19 mouse cellular contexts compared by ENCODE assay signal in genomic region chr7:25576793-25577437, GRCm38 (mm10). TPM values are rescaled to one million over a fixed set of nuclear protein-coding genes. Genes with fewer than 3 reads are reported as not detected.
DNase-seq lines count a peak whose midpoint lies in the region; ATAC-seq and TF ChIP-seq lines count a peak whose summit lies in the region.
"Not testable (repeated sequence)": the region's sequence is repeated elsewhere in the genome, so short reads cannot be mapped to it uniquely, and the experiment has no call there.
"Had no signal": no experiment of that assay in that cellular context is flagged by ENCODE, and none has a peak within 500 bp of the region (broad histone marks: within the 10 kb centered on the region; RNA-seq: fewer than 3 reads in every experiment).

No protein-coding gene starts in this region.

- WGBS in kidney, embryonic 14.5 days, result 40% methylated on average over 12 of the region's 14 CpGs
- WGBS in liver, postnatal 0 days (ENCODE audit: insufficient replicate concordance), result 59% methylated on average over 12 of the region's 14 CpGs
- WGBS in spleen, adult 2 months, result 21% methylated on average over 14 of the region's 14 CpGs
- 55% methylated on average over 14 of the region's 14 CpGs for WGBS in thymus, adult 2 months

- TF ChIP-seq CTCF in liver, postnatal 0 days (IDR thresholded peaks at IDR 0.05; ENCODE audit: low read depth); spleen, adult 2 months (IDR thresholded peaks at IDR 0.05; ENCODE audit: extremely low read depth, insufficient read depth, insufficient read length, insufficient replicate concordance); thymus, adult 2 months (IDR thresholded peaks at IDR 0.05; ENCODE audit: borderline replicate concordance, control insufficient read depth, extremely low read depth, insufficient read depth, low read length, poor library complexity): not testable (repeated sequence)

- H3K9me3 ChIP-seq in kidney, embryonic 14.5 days (ENCODE audit: control insufficient read depth, low read length); liver, postnatal 0 days (ENCODE audit: low read length): not testable (repeated sequence)

- not testable (repeated sequence) for TF ChIP-seq POLR2A in spleen, adult 2 months (IDR thresholded peaks at IDR 0.05; ENCODE audit: low read depth, low read length); thymus, adult 2 months (IDR thresholded peaks at IDR 0.05; ENCODE audit: control insufficient read depth, extremely low read depth, insufficient read depth, low read length, poor library complexity)

- not testable (repeated sequence) for H3K27me3 ChIP-seq in kidney, embryonic 14.5 days (ENCODE audit: control insufficient read depth, insufficient read depth, low read length); liver, postnatal 0 days (ENCODE audit: insufficient read depth, low read length); spleen, adult 2 months (ENCODE audit: control insufficient read depth, insufficient read depth, low read length); thymus, adult 2 months (ENCODE audit: control insufficient read depth, insufficient read depth, low read length)

- H3K4me2 ChIP-seq in kidney, embryonic 14.5 days (replicated peaks; ENCODE audit: low read depth, low read length); liver, postnatal 0 days (ENCODE audit: low read depth, low read length): not testable (repeated sequence)

- H3K4me3 ChIP-seq in kidney, embryonic 14.5 days (ENCODE audit: low read length); liver, postnatal 0 days (ENCODE audit: low read depth, low read length); spleen, adult 2 months (ENCODE audit: extremely low read depth, insufficient read depth, insufficient read length); thymus, adult 2 months (ENCODE audit: control insufficient read depth, insufficient read depth, low read length): not testable (repeated sequence)

- peak overlapping the region; percentile 65; the same call in 1 of the 2 replicates for H3K27ac ChIP-seq in kidney, embryonic 14.5 days (ENCODE audit: low read depth, low read length)
- H3K27ac ChIP-seq in liver, postnatal 0 days (ENCODE audit: low read depth), result peak overlapping the region; percentile 64
- peak overlapping the region; percentile 96 for H3K27ac ChIP-seq in spleen, adult 2 months (ENCODE audit: insufficient read depth, low read length)
- H3K27ac ChIP-seq in thymus, adult 2 months (ENCODE audit: control insufficient read depth, insufficient read depth, low read length), result peak overlapping the region; percentile 87

- ATAC-seq in activated CD4-positive, CD25-positive, alpha-beta regulatory T cell, adult 4 months, result peak; percentile 90
- ATAC-seq in hematopoietic stem cell, adult 5-6 weeks (replicated peaks in 1 of 2; ENCODE audit: insufficient read depth in 1 of 2, low FRiP score in 2 of 2, low TSS enrichment in 1 of 2, low read depth in 1 of 2, poor library complexity in 2 of 2, severe bottlenecking in 2 of 2), result peak; percentile 95 to 96
- peak; percentile 62; the same call in 1 of the 2 replicates for ATAC-seq in kidney, embryonic 14.5 days (ENCODE audit: low FRiP score, low TSS enrichment)
- ATAC-seq in liver, postnatal 0 days, result peak; percentile 76
- peak; percentile 99 for ATAC-seq in megakaryocyte, adult 5-6 weeks (ENCODE audit: poor library complexity, severe bottlenecking)

- not testable (repeated sequence) for TF ChIP-seq EP300 in liver, postnatal 0 days (IDR thresholded peaks at IDR 0.05; ENCODE audit: low read depth)

- DNase-seq in A20 (ENCODE audit: low read depth, low spot score), result peak; percentile 74
- not testable (repeated sequence) for DNase-seq in liver, postnatal 0 days
- peak; percentile 55 to 78 for DNase-seq in spleen, adult 2 months (ENCODE audit: low read depth in 1 of 2, low spot score in 2 of 2)
- DNase-seq in thymus, adult 2 months, result peak; percentile 27

- H3K9ac ChIP-seq in kidney, embryonic 14.5 days (ENCODE audit: low read depth, low read length); liver, postnatal 0 days (replicated peaks): not testable (repeated sequence)

- not testable (repeated sequence) for H3K36me3 ChIP-seq in kidney, embryonic 14.5 days (ENCODE audit: control insufficient read depth, insufficient read depth, low read length); liver, postnatal 0 days (replicated peaks; ENCODE audit: insufficient read depth, low read length); spleen, adult 2 months (ENCODE audit: control insufficient read depth, insufficient read depth, low read length); thymus, adult 2 months (ENCODE audit: control insufficient read depth, insufficient read depth, low read length)

- not testable (repeated sequence) for H3K4me1 ChIP-seq in kidney, embryonic 14.5 days (ENCODE audit: control insufficient read depth, insufficient read depth, low read length); liver, postnatal 0 days (ENCODE audit: insufficient read depth)
- H3K4me1 ChIP-seq in spleen, adult 2 months (ENCODE audit: control insufficient read depth, insufficient read depth, insufficient read length), result peaks cover 24% of the 10 kb centered on the region; the same call in 1 of the 2 replicates
- H3K4me1 ChIP-seq in thymus, adult 2 months (replicated peaks; ENCODE audit: control insufficient read depth, insufficient read depth, low read length), result peaks cover 24% of the 10 kb centered on the region

RNA-seq across cellular contexts. Expression of gene Ceacam2, which starts 37.3 kb away (rescaled TPM):
- polyA plus RNA-seq in activated CD4-positive, CD25-positive, alpha-beta regulatory T cell, adult 4 months (2017; shearing (Covaris generic)), result not detected
- not detected in 2 replicates for total RNA-seq in hematopoietic stem cell, adult 5-6 weeks (2017)
- 0.07 TPM in 1 of 2 replicates, not detected in the other for polyA plus RNA-seq in kidney, embryonic 14.5 days (2014; fragmentation: Nextera tagmentation; extraction: Ambion mirVana)
- polyA plus RNA-seq in liver, postnatal 0 days (2015; fragmentation: Nextera tagmentation; extraction: Ambion mirVana), result 0.08 TPM in 1 of 2 replicates, not detected in the other
- 0.16 and 0.46 TPM in 2 replicates for total RNA-seq in megakaryocyte, adult 5-6 weeks (2015)
- 0.04 TPM in 1 of 2 replicates, not detected in the other for total RNA-seq in megakaryocyte, adult 5-6 weeks (2017)
- 0.45 and 0.67 TPM in 2 replicates for polyA plus RNA-seq in spleen, adult 2 months (2012; rRNA removed)
- polyA plus RNA-seq in thymus, adult 2 months (2012; rRNA removed), result 0.22 TPM in 1 of 2 replicates, not detected in the other
- polyA plus RNA-seq: forebrain, embryonic 14.5 days; hindbrain, embryonic 10.5 days; intestine, embryonic 14.5 days; limb, embryonic 11.5 days; midbrain, embryonic 11.5 days; myocyte had no signal

RNA-seq across cellular contexts. Expression of gene Erich4, which starts 38.8 kb away (rescaled TPM):
- not detected for polyA plus RNA-seq in activated CD4-positive, CD25-positive, alpha-beta regulatory T cell, adult 4 months (2017; shearing (Covaris generic))
- not detected in 2 replicates for total RNA-seq in hematopoietic stem cell, adult 5-6 weeks (2017)
- 0.29 and 0.32 TPM in 2 replicates for polyA plus RNA-seq in kidney, embryonic 14.5 days (2014; fragmentation: Nextera tagmentation; extraction: Ambion mirVana)
- 0.20 TPM in 1 of 2 replicates, not detected in the other for polyA plus RNA-seq in liver, postnatal 0 days (2015; fragmentation: Nextera tagmentation; extraction: Ambion mirVana)
- not detected in 2 replicates for total RNA-seq in megakaryocyte, adult 5-6 weeks (2015)
- not detected in 2 replicates for total RNA-seq in megakaryocyte, adult 5-6 weeks (2017)
- polyA plus RNA-seq in spleen, adult 2 months (2012; rRNA removed), result not detected in 2 replicates
- polyA plus RNA-seq in thymus, adult 2 months (2012; rRNA removed), result not detected in 2 replicates
- total RNA-seq: adrenal gland, postnatal 25 days; gastrocnemius, postnatal 4 days; layer of hippocampus, adult 8-10 months; left cerebral cortex, adult 2 months had no signal
- polyA plus RNA-seq: forebrain, embryonic 14.5 days; heart, embryonic 13.5 days; hindbrain, embryonic 10.5 days; limb, embryonic 11.5 days; midbrain, embryonic 11.5 days; myocyte had no signal

RNA-seq across cellular contexts. Expression of gene Dmac2, which starts 42.3 kb away (rescaled TPM):
- 10 to 100 TPM; 36.4 to 42.7 TPM for polyA plus RNA-seq in activated CD4-positive, CD25-positive, alpha-beta regulatory T cell, adult 4 months (2017; shearing (Covaris generic))
- total RNA-seq in hematopoietic stem cell, adult 5-6 weeks (2017), result 33.7 and 50.9 TPM in 2 replicates
- 41.0 and 50.2 TPM in 2 replicates for polyA plus RNA-seq in kidney, embryonic 14.5 days (2014; fragmentation: Nextera tagmentation; extraction: Ambion mirVana)
- 12.2 and 13.7 TPM in 2 replicates for polyA plus RNA-seq in liver, postnatal 0 days (2015; fragmentation: Nextera tagmentation; extraction: Ambion mirVana)
- 18.7 and 19.8 TPM in 2 replicates for total RNA-seq in megakaryocyte, adult 5-6 weeks (2015)
- 29.5 and 36.7 TPM in 2 replicates for total RNA-seq in megakaryocyte, adult 5-6 weeks (2017)
- polyA plus RNA-seq in spleen, adult 2 months (2012; rRNA removed), result 74.7 and 91.3 TPM in 2 replicates
- 80.2 and 86.2 TPM in 2 replicates for polyA plus RNA-seq in thymus, adult 2 months (2012; rRNA removed)

RNA-seq across cellular contexts. Expression of gene B3gnt8, which starts 49.5 kb away (rescaled TPM):
- polyA plus RNA-seq in activated CD4-positive, CD25-positive, alpha-beta regulatory T cell, adult 4 months (2017; shearing (Covaris generic)), result under 1 TPM; 0.21 to 0.79 TPM
- total RNA-seq in hematopoietic stem cell, adult 5-6 weeks (2017), result 1.8 and 4.7 TPM in 2 replicates
- polyA plus RNA-seq in kidney, embryonic 14.5 days (2014; fragmentation: Nextera tagmentation; extraction: Ambion mirVana), result 4.5 and 5.2 TPM in 2 replicates
- 3.7 and 4.1 TPM in 2 replicates for polyA plus RNA-seq in liver, postnatal 0 days (2015; fragmentation: Nextera tagmentation; extraction: Ambion mirVana)
- 18.3 and 18.4 TPM in 2 replicates for total RNA-seq in megakaryocyte, adult 5-6 weeks (2015)
- total RNA-seq in megakaryocyte, adult 5-6 weeks (2017), result 27.0 and 34.3 TPM in 2 replicates
- polyA plus RNA-seq in spleen, adult 2 months (2012; rRNA removed), result 54.8 and 71.5 TPM in 2 replicates
- 28.7 and 32.8 TPM in 2 replicates for polyA plus RNA-seq in thymus, adult 2 months (2012; rRNA removed)
